Comparison of ENCODE assay signal across 14 mouse cellular contexts in genomic region chr6:28398726-28399125, GRCm38 (mm10). TPM values are rescaled to one million over a fixed set of nuclear protein-coding genes. Genes with fewer than 3 reads are reported as not detected.
DNase-seq lines count a peak whose midpoint lies in the region; ATAC-seq and TF ChIP-seq lines count a peak whose summit lies in the region.
"Had no signal": no experiment of that assay in that cellular context is flagged by ENCODE, and none has a peak within 500 bp of the region (broad histone marks: within the 10 kb centered on the region; RNA-seq: fewer than 3 reads in every experiment).

No protein-coding gene starts in this region.

- DNase-seq in cerebellum, postnatal 10 days = peak; percentile 13 to 19
- no peak for DNase-seq in cerebellum, adult 18-20 months
- DNase-seq in layer of hippocampus, adult 2 months (ENCODE audit: low spot score in 2 of 2) = no peak
- DNase-seq in layer of hippocampus, postnatal 14 days (ENCODE audit: low spot score in 2 of 2) = no peak
- peak; percentile 14 for DNase-seq in A20 (ENCODE audit: low read depth, low spot score)
- peak; percentile 45 for DNase-seq in ZHBTc4 (ENCODE audit: low read depth, low spot score)
- DNase-seq in Muller cell, postnatal 12 days (ENCODE audit: inconsistent ontology term) = no peak
- DNase-seq: heart, postnatal 10 days; right cerebral cortex, postnatal 14 days had no signal

- ATAC-seq in erythroid progenitor cell, adult 5-6 weeks (replicated peaks; ENCODE audit: low FRiP score, poor library complexity, severe bottlenecking) = no peak
- ATAC-seq: lung, postnatal 0 days had no signal

- TF ChIP-seq CTCF in layer of hippocampus, adult 2 months (conservative IDR thresholded peaks at IDR 0.05) = peak; percentile 62

- H3K4me3 ChIP-seq in layer of hippocampus, adult 2 months = no peak overlapping the region

- no peak overlapping the region for H3K27ac ChIP-seq in layer of hippocampus, adult 2 months
- H3K27ac ChIP-seq: embryonic facial prominence, embryonic 13.5 days had no signal

RNA-seq across cellular contexts. Expression of gene Zfp800, which starts 0.9 kb away (rescaled TPM):
- 10 to 100 TPM; 20.7 to 25.7 TPM for total RNA-seq in layer of hippocampus, adult 2 months (2021)
- 10 to 100 TPM; 14.8 to 20.2 TPM for total RNA-seq in layer of hippocampus, postnatal 14 days (2021)
- 92.2 and 116 TPM in 2 replicates for total RNA-seq in erythroid progenitor cell, adult 5-6 weeks (2015; ENCODE audit: low replicate concordance)
- total RNA-seq in erythroid progenitor cell, adult 5-6 weeks (2017; ENCODE audit: low replicate concordance) = 92.7 and 100 TPM in 2 replicates

RNA-seq across cellular contexts. Expression of gene Arf5, which starts 24.6 kb away (rescaled TPM):
- 100 to 1,000 TPM; 285 to 294 TPM for total RNA-seq in layer of hippocampus, adult 2 months (2021)
- 100 to 1,000 TPM; 364 to 387 TPM for total RNA-seq in layer of hippocampus, postnatal 14 days (2021)
- 262 and 308 TPM in 2 replicates for total RNA-seq in erythroid progenitor cell, adult 5-6 weeks (2015; ENCODE audit: low replicate concordance)
- 208 and 225 TPM in 2 replicates for total RNA-seq in erythroid progenitor cell, adult 5-6 weeks (2017; ENCODE audit: low replicate concordance)

RNA-seq across cellular contexts. Expression of gene Fscn3, which starts 28.9 kb away (rescaled TPM):
- not detected for total RNA-seq in layer of hippocampus, adult 2 months (2021)
- not detected for total RNA-seq in layer of hippocampus, postnatal 14 days (2021)
- not detected in 2 replicates for total RNA-seq in erythroid progenitor cell, adult 5-6 weeks (2015; ENCODE audit: low replicate concordance)
- total RNA-seq in erythroid progenitor cell, adult 5-6 weeks (2017; ENCODE audit: low replicate concordance) = 0.39 TPM in 1 of 2 replicates, not detected in the other
- total RNA-seq: adrenal gland, postnatal 4 days; common myeloid progenitor, adult 5-6 weeks; heart, postnatal 10 days had no signal

RNA-seq across cellular contexts. Expression of gene Gcc1, which starts 29.5 kb away (rescaled TPM):
- total RNA-seq in layer of hippocampus, adult 2 months (2021) = 10 to 100 TPM; 17.9 to 23.0 TPM
- total RNA-seq in layer of hippocampus, postnatal 14 days (2021) = 10 to 100 TPM; 14.7 to 15.6 TPM
- total RNA-seq in erythroid progenitor cell, adult 5-6 weeks (2015; ENCODE audit: low replicate concordance) = 7.1 and 9.7 TPM in 2 replicates
- total RNA-seq in erythroid progenitor cell, adult 5-6 weeks (2017; ENCODE audit: low replicate concordance) = 14.7 and 18.7 TPM in 2 replicates

RNA-seq across cellular contexts. Expression of gene Pax4, which starts 50.4 kb away (rescaled TPM):
- total RNA-seq in layer of hippocampus, adult 2 months (2021) = not detected
- not detected for total RNA-seq in layer of hippocampus, postnatal 14 days (2021)
- not detected in 2 replicates for total RNA-seq in erythroid progenitor cell, adult 5-6 weeks (2015; ENCODE audit: low replicate concordance)
- not detected in 2 replicates for total RNA-seq in erythroid progenitor cell, adult 5-6 weeks (2017; ENCODE audit: low replicate concordance)
- total RNA-seq: adrenal gland, postnatal 4 days; common myeloid progenitor, adult 5-6 weeks; heart, postnatal 10 days had no signal

Comparison
In these comparisons a context has a peak if more than half of its experiments do, and no peak if none do; other contexts are left out.
1. DNase-seq: peak in cerebellum, postnatal 10 days (2 of 2), A20 (single experiment) and ZHBTc4 (single experiment); none in cerebellum, adult 18-20 months (0 of 2), layer of hippocampus, adult 2 months (0 of 2), layer of hippocampus, postnatal 14 days (0 of 2) and Muller cell, postnatal 12 days (single experiment).